Mouse (Mus musculus) intestine, postnatal 0 days (tissue): ENCODE measurements around the gene Uba3. TPM values are rescaled to one million over a fixed set of nuclear protein-coding genes. Genes with fewer than 3 reads are reported as not detected.

Experiments
- ATAC-seq: fragments of 200-750 bp; cut with Nextera tagmentation; 2 replicates; pipeline ENCODE4 v1.8.0; 2017; ENCODE audit warnings: mild to moderate bottlenecking, moderate TSS enrichment, moderate library complexity
- H3K27ac ChIP-seq: fragments of 300-500 bp; sonication (generic); 2 replicates; pipeline ENCODE4 v1.5.1; 2014; ENCODE audit warnings: mild to moderate bottlenecking, low read depth, low read length, moderate library complexity
- H3K27me3 ChIP-seq: fragments of 300-500 bp; sonication (generic); replicated peaks from 2 replicates; pipeline ENCODE4 v1.6.1; 2014; ENCODE audit warnings: low read length, mixed read lengths; ENCODE audit not compliant: control insufficient read depth, insufficient read depth
- H3K36me3 ChIP-seq: fragments of 300-500 bp; sonication (generic); 2 replicates; pipeline ENCODE4 v1.6.1; 2014; ENCODE audit warnings: mild to moderate bottlenecking, moderate library complexity; ENCODE audit not compliant: control insufficient read depth, insufficient read depth
- H3K4me1 ChIP-seq: fragments of 300-500 bp; sonication (generic); replicated peaks from 2 replicates; pipeline ENCODE4 v1.6.1; 2014; ENCODE audit warnings: antibody characterized with exemption, low read length, mixed read lengths; ENCODE audit not compliant: control insufficient read depth, insufficient read depth
- H3K4me2 ChIP-seq: fragments of 300-500 bp; sonication (generic); replicated peaks from 2 replicates; pipeline ENCODE4 v1.6.1; 2014; ENCODE audit warnings: low read depth, mild to moderate bottlenecking, moderate library complexity
- H3K4me3 ChIP-seq: fragments of 300-500 bp; sonication (generic); 2 replicates; pipeline ENCODE4 v1.5.1; 2014; ENCODE audit warnings: low read depth, low read length
- H3K9ac ChIP-seq: fragments of 300-500 bp; sonication (generic); 2 replicates; pipeline ENCODE4 v1.6.1; 2014; ENCODE audit warnings: mild to moderate bottlenecking, low read depth, low read length
- H3K9me3 ChIP-seq: fragments of 300-500 bp; sonication (generic); 2 replicates; pipeline ENCODE4 v1.6.1; 2016; ENCODE audit warnings: mixed run types; ENCODE audit not compliant: control insufficient read depth
- CTCF ChIP-seq: sonication (generic); IDR thresholded peaks from 2 replicates; pipeline ENCODE4 v1.5.1; 2016; ENCODE audit warnings: low read depth, mild to moderate bottlenecking, control low read depth, antibody characterized with exemption, moderate library complexity
- WGBS: fragments of 180-500 bp; shearing (Covaris S2); extraction: QIAGEN DNeasy Blood & Tissue Kit; methylation state at CpG from one replicate; pipeline ENCODE4 v1.1.7; 2014; 5-methylcytosine and 5-hydroxymethylcytosine counted together
- polyA plus RNA-seq: library from polyadenylated mRNA; unstranded; fragments of >200 nt; fragmentation: Nextera tagmentation; extraction: Ambion mirVana; gene quantifications from 2 replicates; pipeline ENCODE4 v1.2.1, GENCODE M21; 2015

Gene Uba3
- 28.4 and 28.5 TPM in 2 replicates for polyA plus RNA-seq

DNA sequence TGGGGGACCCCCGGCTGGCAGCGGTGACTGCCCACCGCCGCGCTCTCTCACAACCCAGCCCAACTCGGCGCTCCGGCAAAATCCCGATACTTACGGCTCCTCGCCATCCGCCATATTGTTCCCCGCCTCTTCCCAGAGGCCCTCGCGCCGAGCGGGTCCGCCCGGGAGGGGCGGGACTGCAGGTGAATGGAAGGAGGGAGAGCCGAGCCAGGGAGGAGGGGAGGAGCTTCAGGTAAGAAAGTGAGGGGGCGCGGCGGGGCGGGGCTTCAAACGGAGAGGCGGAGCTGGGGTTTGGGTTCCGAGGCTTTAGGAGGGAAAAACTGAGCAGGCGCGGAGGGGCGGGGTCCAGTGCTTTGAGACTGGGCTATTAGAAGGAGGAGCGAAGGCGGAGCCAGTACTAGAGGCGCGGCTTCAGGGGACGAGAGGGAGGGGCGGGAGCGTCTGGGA is at the start of gene Uba3:
Gene Uba3 (minus strand): TSS at position 209 of the 447 bp plus-strand sequence.
- Histone ChIP-seq H3K36me3 (no peaks in the 10 kb centered on the region), H3K4me3 (peak within 1 kb of the TSS; percentile 95), H3K9ac (peak within 1 kb of the TSS; percentile 97), H3K27ac (peak within 1 kb of the TSS; percentile 91), H3K4me1 (0 out of 2 replicates have a peak, but pooled peaks cover 3% of the 10 kb centered on the region), H3K4me2 (peak within 1 kb of the TSS; percentile 74), H3K9me3 (no peaks in the 10 kb centered on the region), H3K27me3 (no peaks in the 10 kb centered on the region)
- peak; percentile 98 for ATAC-seq
- WGBS: under 1% methylated on average over 38 of the region's 38 CpGs
- TF ChIP-seq CTCF: no peak

DNA sequence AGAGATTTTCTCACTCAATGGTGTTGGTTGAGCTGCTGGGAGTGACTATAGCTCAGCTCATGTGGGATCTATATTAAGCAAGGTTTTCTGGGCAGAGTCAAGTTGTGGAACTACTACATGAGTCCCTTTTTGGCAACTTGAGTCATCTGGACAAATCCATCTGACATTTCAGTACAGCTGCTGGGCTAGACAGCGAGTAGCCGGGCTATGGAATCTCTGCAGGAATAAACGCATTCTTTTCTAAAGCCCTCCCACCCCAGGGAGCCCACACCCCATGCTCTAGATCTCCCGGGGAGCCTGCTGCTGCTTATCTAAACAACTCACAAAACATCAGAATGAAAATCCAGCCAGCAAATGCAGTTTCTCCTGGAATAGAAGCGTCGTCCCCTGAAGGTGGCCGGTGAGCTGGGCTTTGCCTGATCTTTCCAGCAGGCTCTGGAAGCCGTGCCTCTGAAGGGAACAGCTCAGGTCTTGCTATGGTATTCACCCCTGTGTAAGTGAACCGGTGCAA is 47.3 kb upstream of the Uba3 start, which contains the start of gene Lmod3:
Gene Lmod3 (minus strand): TSS at position 49 of the 511 bp plus-strand sequence.
- 26% methylated on average over 9 of the region's 9 CpGs for WGBS

DNA sequence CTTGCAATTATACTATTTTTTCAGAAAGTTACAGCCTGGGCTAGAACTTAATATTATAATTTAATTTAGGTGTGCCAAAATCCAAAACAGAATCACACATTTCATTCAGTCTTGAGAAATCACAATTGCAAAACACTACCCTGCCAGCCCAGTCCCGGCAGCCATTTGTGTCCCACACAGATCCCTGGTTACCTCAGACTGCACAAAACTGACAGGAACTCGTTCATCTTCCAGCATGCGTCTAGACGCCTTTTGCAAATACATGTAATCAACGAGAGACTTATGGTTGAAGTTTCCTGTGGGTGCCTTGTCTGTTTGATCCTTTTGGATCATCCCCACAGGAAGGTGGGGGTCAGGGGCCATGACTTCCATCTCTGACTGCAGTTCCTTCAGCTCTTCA is 46.6 kb upstream of the Uba3 start:
- WGBS: 45% methylated on average over 5 of the region's 5 CpGs

More for the DNA sequence above, 47.3 kb upstream of the Uba3 start, which contains the start of gene Lmod3:
- Histone ChIP-seq H3K4me2 (no peak within 1 kb of the TSS), H3K4me3 (no peak within 1 kb of the TSS), H3K4me1 (no peaks in the 10 kb centered on the region), H3K36me3 (no peaks in the 10 kb centered on the region), H3K9me3 (no peaks in the 10 kb centered on the region), H3K27ac (no peak within 1 kb of the TSS), H3K9ac (no peak within 1 kb of the TSS), H3K27me3 (no peaks in the 10 kb centered on the region)
- TF ChIP-seq CTCF: no peak
- no peak for ATAC-seq

DNA sequence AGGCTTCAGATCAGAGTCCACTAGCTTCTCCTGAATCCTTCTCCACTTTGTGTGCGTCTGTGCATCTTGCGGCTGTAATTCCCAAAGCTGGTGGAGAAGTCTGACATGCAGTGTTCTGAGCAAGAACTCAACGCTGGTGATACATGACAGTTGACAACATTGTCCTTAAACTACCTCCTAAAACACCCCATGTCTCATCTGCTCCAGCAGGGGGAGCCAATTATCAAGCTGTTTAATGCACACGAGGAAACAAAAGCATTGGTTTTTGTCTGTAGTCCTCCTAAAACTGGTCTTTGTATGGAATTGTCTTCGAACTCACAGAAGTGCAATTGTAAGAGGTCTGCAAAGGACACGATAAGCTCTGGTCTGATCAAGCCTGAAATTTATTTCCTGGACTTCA is 45.5 kb upstream of the Uba3 start:
- H3K36me3 ChIP-seq: no peaks in the 10 kb centered on the region
- TF ChIP-seq CTCF: peak; percentile 90
- H3K4me1 ChIP-seq: no peaks in the 10 kb centered on the region
- H3K27me3 ChIP-seq: no peaks in the 10 kb centered on the region
- 35% methylated on average over 6 of the region's 6 CpGs for WGBS
- H3K4me3 ChIP-seq: no peak overlapping the region
- H3K9ac ChIP-seq: no peak overlapping the region
- H3K9me3 ChIP-seq: no peaks in the 10 kb centered on the region
- no peak overlapping the region for H3K4me2 ChIP-seq
- no peak for ATAC-seq
- H3K27ac ChIP-seq: no peak overlapping the region

More for the DNA sequence above, 46.6 kb upstream of the Uba3 start:
- Histone ChIP-seq H3K27me3 (no peaks in the 10 kb centered on the region), H3K4me3 (no peak overlapping the region), H3K27ac (no peak overlapping the region), H3K4me1 (no peaks in the 10 kb centered on the region), H3K4me2 (no peak overlapping the region), H3K9ac (no peak overlapping the region), H3K36me3 (no peaks in the 10 kb centered on the region), H3K9me3 (no peaks in the 10 kb centered on the region)
- ATAC-seq: no peak
- no peak for TF ChIP-seq CTCF

DNA sequence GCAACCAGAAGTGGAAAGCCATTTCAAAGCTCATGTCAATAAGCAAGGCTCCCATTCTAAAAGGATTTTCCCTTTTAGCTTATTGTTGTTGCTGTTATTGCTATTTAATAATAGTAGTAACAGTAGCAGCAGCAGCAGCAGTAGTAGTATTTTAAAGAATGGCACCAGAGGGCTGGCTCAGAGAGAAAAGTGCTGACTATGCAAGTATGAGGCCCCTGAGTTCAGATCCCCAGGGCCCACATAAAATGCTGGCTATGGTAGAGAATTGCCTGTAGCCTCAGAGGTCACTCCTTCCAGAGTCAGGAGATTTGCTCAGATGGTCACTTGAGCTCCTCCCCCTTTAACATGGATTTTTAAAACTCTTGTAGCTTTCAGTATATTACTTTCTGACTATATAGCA is 39.8 kb upstream of the Uba3 start:
- no peak for TF ChIP-seq CTCF
- Histone ChIP-seq H3K4me1 (no peaks in the 10 kb centered on the region), H3K9me3 (no peaks in the 10 kb centered on the region), H3K27ac (no peak overlapping the region), H3K4me2 (no peak overlapping the region), H3K27me3 (no peaks in the 10 kb centered on the region), H3K4me3 (no peak overlapping the region), H3K36me3 (no peaks in the 10 kb centered on the region), H3K9ac (no peak overlapping the region)
- no peak for ATAC-seq

DNA sequence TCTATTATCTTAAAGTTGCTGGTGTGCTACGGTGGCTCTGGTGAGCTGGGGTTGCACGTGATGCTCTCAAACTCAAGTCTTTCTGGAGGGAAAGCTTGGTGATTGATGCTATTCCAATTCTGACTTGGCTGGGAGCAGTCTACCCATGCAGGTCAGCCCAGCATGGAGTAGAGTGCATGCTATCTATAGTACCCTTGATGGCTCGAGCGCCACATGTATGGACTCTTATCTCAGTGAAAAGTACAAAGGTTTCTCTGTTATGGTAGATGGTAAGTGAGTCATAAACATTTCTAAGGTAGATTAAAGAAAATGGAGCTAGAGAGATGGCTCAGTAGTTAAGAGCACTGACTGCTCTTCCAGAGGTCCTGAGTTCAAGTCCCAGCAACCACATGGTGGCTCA is 37.1 kb upstream of the Uba3 start:
- TF ChIP-seq CTCF: no peak
- 0 out of 2 replicates have a peak, but pooled peaks cover 3% of the 10 kb centered on the region for H3K9me3 ChIP-seq
- H3K4me2 ChIP-seq: no peak overlapping the region
- 68% methylated on average over 4 of the region's 4 CpGs for WGBS
- H3K27me3 ChIP-seq: no peaks in the 10 kb centered on the region
- no peaks in the 10 kb centered on the region for H3K36me3 ChIP-seq
- H3K4me1 ChIP-seq: no peaks in the 10 kb centered on the region
- ATAC-seq: peak; percentile 80
- H3K4me3 ChIP-seq: no peak overlapping the region
- H3K9ac ChIP-seq: no peak overlapping the region
- H3K27ac ChIP-seq: no peak overlapping the region

DNA sequence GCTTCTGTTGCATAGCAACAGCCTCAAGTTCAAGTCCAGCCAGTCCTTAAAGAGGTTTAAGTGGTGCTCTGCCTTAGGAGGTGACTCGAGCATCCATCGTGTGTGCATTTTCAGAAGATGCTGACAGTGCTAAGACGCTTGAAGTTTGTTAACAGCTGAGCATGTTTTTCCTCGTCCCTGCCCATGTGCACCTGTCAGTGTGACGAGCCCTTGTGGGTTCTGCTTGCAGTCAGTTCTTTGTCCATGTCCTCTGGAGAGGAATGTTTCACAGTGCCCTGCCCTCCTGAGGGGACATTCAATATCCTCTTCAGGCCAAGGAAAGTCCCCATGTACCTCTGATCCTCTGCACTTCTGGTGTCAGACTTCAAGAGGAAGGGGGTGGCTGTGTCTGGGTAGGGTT is 34.6 kb upstream of the Uba3 start:
- H3K4me2 ChIP-seq: no peak overlapping the region
- no peak for ATAC-seq
- 0 out of 2 replicates have a peak, but pooled peaks cover 3% of the 10 kb centered on the region for H3K9me3 ChIP-seq
- H3K27ac ChIP-seq: no peak overlapping the region
- WGBS: 91% methylated on average over 5 of the region's 5 CpGs
- no peak for TF ChIP-seq CTCF
- no peaks in the 10 kb centered on the region for H3K36me3 ChIP-seq
- no peak overlapping the region for H3K4me3 ChIP-seq
- H3K9ac ChIP-seq: no peak overlapping the region
- no peaks in the 10 kb centered on the region for H3K4me1 ChIP-seq
- no peaks in the 10 kb centered on the region for H3K27me3 ChIP-seq
